Mouse (Mus musculus): Measurements from ENCODE around the gene Mpp3.

GRCm38 (mm10) chr11:101986913-101987312 lies 41.3 kb downstream of the Mpp3 start, which contains the start of gene Dusp3:
- no peak for TF ChIP-seq POLR2A (IDR thresholded peaks at IDR 0.05; ENCODE audit: low read depth, low read length)
- TF ChIP-seq CTCF (IDR thresholded peaks at IDR 0.05; ENCODE audit: extremely low read depth, insufficient read length, insufficient replicate concordance, low read depth, low read length): no peak
